Mouse (Mus musculus) hindbrain, embryonic 16.5 days (tissue): ENCODE measurements around the gene Grin2a. TPM values are rescaled to one million over a fixed set of nuclear protein-coding genes. Genes with fewer than 3 reads are reported as not detected.
"Not testable (repeated sequence)": the region's sequence is repeated elsewhere in the genome, so short reads cannot be mapped to it uniquely, and the experiment has no call there.

Source experiments
- ATAC-seq: fragments of 200-750 bp; cut with Nextera tagmentation; 2 replicates; pipeline ENCODE4 v1.8.0; 2017; ENCODE audit warnings: moderate TSS enrichment, moderate library complexity
- H3K27ac ChIP-seq: fragments of 300-500 bp; sonication (generic); 2 replicates; pipeline ENCODE4 v1.5.1; 2014; ENCODE audit warnings: low read depth, mild to moderate bottlenecking, control low read depth, low read length, moderate library complexity
- H3K27me3 ChIP-seq: fragments of 300-500 bp; sonication (generic); replicated peaks from 2 replicates; pipeline ENCODE4 v1.6.1; 2014; ENCODE audit warnings: low read length; ENCODE audit not compliant: control insufficient read depth, insufficient read depth
- H3K36me3 ChIP-seq: fragments of 300-500 bp; sonication (generic); 2 replicates; pipeline ENCODE4 v1.6.1; 2014; ENCODE audit warnings: mild to moderate bottlenecking, low read length, moderate library complexity, mixed read lengths; ENCODE audit not compliant: control insufficient read depth, insufficient read depth
- H3K4me1 ChIP-seq: fragments of 300-500 bp; sonication (generic); 2 replicates; pipeline ENCODE4 v1.6.1; 2014; ENCODE audit warnings: low read depth, low read length; ENCODE audit not compliant: control insufficient read depth, insufficient read depth
- H3K4me2 ChIP-seq: fragments of 300-500 bp; sonication (generic); 2 replicates; pipeline ENCODE4 v1.6.1; 2014; ENCODE audit warnings: mild to moderate bottlenecking, low read length, control low read depth, moderate library complexity
- H3K4me3 ChIP-seq: fragments of 300-500 bp; sonication (generic); 2 replicates; pipeline ENCODE4 v1.5.1; 2014; ENCODE audit warnings: mild to moderate bottlenecking, low read length, control low read depth, moderate library complexity
- H3K9ac ChIP-seq: fragments of 300-500 bp; sonication (generic); 2 replicates; pipeline ENCODE4 v1.6.1; 2014; ENCODE audit warnings: low read depth, mild to moderate bottlenecking, control low read depth, low read length, moderate library complexity
- H3K9me3 ChIP-seq: fragments of 300-500 bp; sonication (generic); 2 replicates; pipeline ENCODE4 v1.6.1; 2014; ENCODE audit warnings: mild to moderate bottlenecking, low read length, moderate library complexity; ENCODE audit not compliant: control insufficient read depth
- WGBS: fragments of 180-500 bp; shearing (Covaris S2); extraction: QIAGEN DNeasy Blood & Tissue Kit; methylation state at CpG from one replicate; pipeline ENCODE4 v1.1.7; 2014; 5-methylcytosine and 5-hydroxymethylcytosine counted together
- polyA plus RNA-seq: library from polyadenylated mRNA; unstranded; fragments of >200 nt; fragmentation: Nextera tagmentation; extraction: Ambion mirVana; gene quantifications from 2 replicates; pipeline ENCODE4 v1.2.1, GENCODE M21; 2015

Grin2a gene
- polyA plus RNA-seq, 1 experiment from 2014 or later, result 9.7 TPM

DNA sequence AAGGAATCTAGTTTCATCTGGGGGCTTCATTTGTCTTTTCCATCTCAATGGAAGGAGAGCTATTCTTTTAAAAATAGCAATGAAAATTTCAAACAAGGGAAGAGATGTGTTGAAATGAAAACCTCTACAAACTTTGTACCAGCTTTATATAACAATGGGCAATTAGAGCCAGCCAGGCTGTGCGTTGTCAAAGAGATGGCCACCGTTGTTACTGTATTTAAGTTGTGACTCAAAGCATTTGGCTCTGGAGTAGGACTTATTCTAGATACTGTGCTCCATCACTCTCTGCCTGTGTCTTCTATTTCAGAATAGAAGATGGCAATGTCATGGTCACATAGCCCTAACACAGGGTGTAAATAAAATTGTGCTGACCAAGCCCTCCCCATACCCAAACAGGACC is 371.0 kb downstream of the Grin2a start:
- ATAC-seq, result no peak
- H3K4me2 ChIP-seq, result no peak overlapping the region
- 85% methylated on average over 2 of the region's 2 CpGs for WGBS
- H3K36me3 ChIP-seq, result no peaks in the 10 kb centered on the region
- no peaks in the 10 kb centered on the region for H3K9me3 ChIP-seq
- H3K27ac ChIP-seq, result no peak overlapping the region
- H3K4me3 ChIP-seq, result no peak overlapping the region
- H3K4me1 ChIP-seq, result no peaks in the 10 kb centered on the region
- H3K9ac ChIP-seq, result no peak overlapping the region
- H3K27me3 ChIP-seq, result no peaks in the 10 kb centered on the region

DNA sequence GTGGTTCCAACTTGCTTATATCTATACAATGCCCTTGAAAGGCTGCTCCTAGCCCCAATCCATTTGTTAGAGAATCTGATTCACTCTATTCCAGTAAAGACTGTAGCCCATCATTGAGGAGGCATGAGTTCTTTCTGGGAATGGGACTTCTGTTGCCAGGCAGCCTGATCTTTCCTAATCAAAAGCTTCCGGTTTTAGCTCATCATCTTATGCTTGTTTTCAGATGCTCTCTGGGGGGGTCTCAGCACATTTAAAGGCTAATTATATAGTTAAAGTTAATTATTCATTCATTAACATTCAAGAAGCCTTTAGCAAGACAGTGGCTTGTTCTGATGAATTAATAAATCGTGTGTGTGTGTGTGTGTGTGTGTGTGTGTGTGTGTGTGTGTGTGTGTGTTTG is 377.2 kb downstream of the Grin2a start:
- no peak overlapping the region for H3K27ac ChIP-seq
- 42% methylated on average over 2 of the region's 2 CpGs for WGBS
- H3K27me3 ChIP-seq, result no peaks in the 10 kb centered on the region
- H3K36me3 ChIP-seq, result no peaks in the 10 kb centered on the region
- no peaks in the 10 kb centered on the region for H3K4me1 ChIP-seq
- no peak overlapping the region for H3K4me3 ChIP-seq
- no peaks in the 10 kb centered on the region for H3K9me3 ChIP-seq
- no peak overlapping the region for H3K4me2 ChIP-seq
- no peak overlapping the region for H3K9ac ChIP-seq
- ATAC-seq, result no peak

DNA sequence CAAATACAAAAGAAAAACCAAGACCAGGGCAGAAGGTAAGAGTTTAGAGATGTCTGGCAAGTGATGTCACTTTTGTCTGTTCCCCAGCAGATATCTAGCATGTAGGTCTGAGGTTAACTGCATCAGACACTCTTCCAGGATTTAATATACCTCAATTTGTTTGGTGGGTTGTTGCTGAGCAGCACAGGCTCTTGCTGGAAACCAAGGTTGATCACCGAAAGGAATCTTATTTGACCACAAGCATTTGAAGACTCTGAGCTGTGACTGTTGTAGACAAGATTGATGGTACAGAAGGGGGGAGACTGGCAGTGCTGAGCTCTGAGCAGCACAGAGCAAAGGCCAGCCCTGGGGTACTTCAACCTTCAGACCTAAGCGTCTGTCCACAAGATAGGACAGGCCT is 378.1 kb downstream of the Grin2a start:
- ATAC-seq, result no peak
- no peaks in the 10 kb centered on the region for H3K36me3 ChIP-seq

DNA sequence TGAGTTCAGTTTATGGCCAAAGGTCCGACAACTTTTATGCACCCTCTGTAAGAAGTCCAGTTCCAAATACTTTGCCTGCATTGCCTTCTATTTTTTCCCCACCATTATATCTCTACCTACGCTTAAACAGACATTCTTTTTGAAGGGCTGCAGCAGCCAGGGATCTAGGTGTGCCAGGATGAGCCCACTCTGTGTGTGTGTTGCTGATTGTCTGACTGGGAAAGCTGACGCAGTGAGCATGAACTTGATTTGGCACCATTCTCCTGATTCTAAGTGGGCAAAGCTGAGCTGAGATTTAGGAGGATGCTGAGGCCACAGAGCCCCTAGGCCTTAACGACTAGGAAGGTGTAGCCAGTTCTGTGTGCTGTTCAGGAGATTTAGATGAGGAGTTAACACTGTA is 378.6 kb downstream of the Grin2a start:
- no peak for ATAC-seq
- H3K9ac ChIP-seq, result no peak overlapping the region

More for the DNA sequence above, 378.1 kb downstream of the Grin2a start:
- no peak overlapping the region for H3K4me2 ChIP-seq
- H3K9me3 ChIP-seq, result no peaks in the 10 kb centered on the region
- H3K4me3 ChIP-seq, result no peak overlapping the region
- H3K4me1 ChIP-seq, result no peaks in the 10 kb centered on the region
- H3K27ac ChIP-seq, result no peak overlapping the region
- WGBS, result 86% methylated on average over 2 of the region's 2 CpGs
- no peak overlapping the region for H3K9ac ChIP-seq
- H3K27me3 ChIP-seq, result no peaks in the 10 kb centered on the region

DNA sequence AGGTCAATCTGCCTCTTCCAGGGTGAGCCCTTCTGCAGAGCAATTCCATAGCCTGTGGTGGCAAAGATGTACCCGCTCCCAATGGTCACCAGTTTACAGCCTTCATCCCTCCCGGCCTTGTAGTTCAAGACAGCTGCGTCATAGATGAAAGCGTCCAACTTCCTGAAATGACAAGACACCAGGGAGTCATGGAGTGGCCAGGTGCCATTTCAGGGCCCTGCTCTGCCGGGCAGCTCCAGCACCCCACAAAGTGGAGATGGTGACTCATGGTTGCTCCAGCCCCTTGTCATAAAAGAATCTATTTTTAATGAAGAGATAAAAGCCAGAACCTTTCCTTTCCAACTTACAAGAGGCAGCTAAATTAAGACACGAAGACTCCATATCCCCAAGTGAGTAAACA is 382.8 kb downstream of the Grin2a start:
- not testable (repeated sequence) for ATAC-seq, H3K27me3 ChIP-seq, H3K36me3 ChIP-seq, H3K27ac ChIP-seq, H3K9ac ChIP-seq, H3K4me2 ChIP-seq, H3K4me3 ChIP-seq, H3K9me3 ChIP-seq, H3K4me1 ChIP-seq
- WGBS, result 80% methylated on average over 5 of the region's 6 CpGs

More for the DNA sequence above, 378.6 kb downstream of the Grin2a start:
- Histone ChIP-seq H3K4me1 (no peaks in the 10 kb centered on the region), H3K36me3 (no peaks in the 10 kb centered on the region), H3K27me3 (no peaks in the 10 kb centered on the region), H3K9me3 (no peaks in the 10 kb centered on the region), H3K27ac (no peak overlapping the region), H3K4me2 (no peak overlapping the region), H3K4me3 (no peak overlapping the region)
- WGBS, result 83% methylated on average over 4 of the region's 4 CpGs

DNA sequence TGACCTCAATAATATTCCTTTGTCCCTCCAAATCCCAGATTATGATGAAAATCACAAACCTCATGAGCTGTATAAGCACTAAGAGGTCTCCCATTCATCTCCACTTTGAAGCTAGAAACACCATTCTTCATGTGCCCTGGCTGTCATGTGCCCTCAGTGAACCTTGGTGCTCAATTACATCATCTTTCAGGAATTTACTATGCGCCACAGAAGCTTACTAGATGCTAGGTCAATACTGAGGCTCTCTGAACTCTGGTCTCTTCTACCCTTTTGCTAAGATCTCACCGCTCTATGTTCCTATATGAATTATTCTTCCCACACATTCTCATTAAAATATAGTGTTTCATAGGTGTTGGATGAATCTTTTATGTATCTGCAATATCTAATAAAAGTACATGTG is 387.9 kb downstream of the Grin2a start:
- WGBS, result 85% methylated on average over 2 of the region's 2 CpGs
- ATAC-seq, result no peak
- Histone ChIP-seq H3K27me3 (no peaks in the 10 kb centered on the region), H3K9me3 (no peaks in the 10 kb centered on the region), H3K4me2 (no peak overlapping the region), H3K4me1 (no peaks in the 10 kb centered on the region), H3K4me3 (no peak overlapping the region), H3K27ac (no peak overlapping the region), H3K36me3 (no peaks in the 10 kb centered on the region), H3K9ac (no peak overlapping the region)

DNA sequence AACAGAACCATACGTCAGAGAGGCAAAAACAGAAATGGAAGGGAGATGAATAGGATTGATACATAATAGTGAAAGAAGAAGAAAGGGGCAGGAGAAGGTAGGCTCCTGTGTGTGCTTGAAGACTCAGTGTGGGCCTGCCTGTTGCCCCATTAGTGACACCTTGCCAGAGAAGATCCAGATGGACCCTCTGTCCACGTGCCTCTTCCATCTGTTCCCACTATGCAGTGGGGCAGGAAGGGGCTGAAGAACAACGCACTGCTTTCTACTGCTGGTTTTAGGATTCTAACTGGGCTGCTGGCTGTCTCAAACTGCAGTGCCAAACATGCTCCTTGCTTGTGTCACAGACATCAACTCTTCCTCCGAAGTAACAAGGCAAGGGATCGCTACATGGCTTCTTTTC is 391.4 kb downstream of the Grin2a start:
- WGBS, result 94% methylated on average over 5 of the region's 5 CpGs
- Histone ChIP-seq H3K27me3 (no peaks in the 10 kb centered on the region), H3K4me3 (no peak overlapping the region), H3K9ac (no peak overlapping the region), H3K9me3 (no peaks in the 10 kb centered on the region), H3K4me1 (no peaks in the 10 kb centered on the region), H3K27ac (no peak overlapping the region), H3K4me2 (no peak overlapping the region), H3K36me3 (no peaks in the 10 kb centered on the region)
- no peak for ATAC-seq

DNA sequence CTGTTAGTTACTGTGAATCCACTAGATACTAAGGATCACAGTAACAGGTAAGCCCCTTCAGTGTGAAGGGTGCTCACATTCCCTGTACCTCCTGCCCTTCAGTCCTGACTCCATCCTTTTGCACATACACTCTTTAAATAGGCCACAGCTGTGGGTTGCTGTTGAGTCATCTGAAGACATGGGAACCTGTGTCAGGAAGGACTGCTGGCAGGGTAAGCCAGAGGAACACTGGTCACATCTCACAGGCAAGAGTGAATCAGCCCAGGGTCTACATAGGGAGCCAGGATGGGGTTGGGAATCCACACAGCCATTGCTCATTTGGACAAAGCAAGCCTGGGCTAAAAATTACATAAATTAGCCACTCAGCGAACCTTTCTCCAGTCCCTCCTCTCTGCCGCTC is 392.8 kb downstream of the Grin2a start:
- WGBS, result 90% methylated on average over 2 of the region's 2 CpGs
- Histone ChIP-seq H3K9me3 (no peaks in the 10 kb centered on the region), H3K27ac (no peak overlapping the region), H3K4me3 (no peak overlapping the region), H3K9ac (no peak overlapping the region), H3K4me1 (no peaks in the 10 kb centered on the region), H3K4me2 (no peak overlapping the region), H3K36me3 (no peaks in the 10 kb centered on the region), H3K27me3 (no peaks in the 10 kb centered on the region)
- ATAC-seq, result no peak

DNA sequence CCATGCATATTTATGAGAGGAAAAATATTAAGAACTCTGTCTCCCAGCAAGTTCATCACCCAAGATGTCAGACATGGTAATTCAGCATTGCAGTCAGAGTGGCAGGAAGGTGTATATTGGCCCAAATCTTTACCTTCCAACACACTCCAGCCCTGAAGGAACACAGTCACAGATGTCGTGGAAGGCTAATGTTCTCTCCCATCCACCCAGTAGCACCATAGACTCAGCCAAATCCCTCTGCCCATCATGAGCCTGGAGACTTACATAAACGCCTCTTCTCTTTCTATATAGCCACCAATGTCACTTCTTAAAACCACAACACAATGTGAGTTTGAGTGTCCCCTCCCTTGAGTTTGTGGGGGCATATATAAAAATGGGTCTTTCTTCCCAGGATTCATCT is 406.2 kb downstream of the Grin2a start:
- no peak overlapping the region for H3K4me2 ChIP-seq
- H3K4me1 ChIP-seq, result no peaks in the 10 kb centered on the region
- H3K27ac ChIP-seq, result no peak overlapping the region
- no peak overlapping the region for H3K4me3 ChIP-seq
- ATAC-seq, result no peak
- H3K27me3 ChIP-seq, result no peaks in the 10 kb centered on the region
- no peaks in the 10 kb centered on the region for H3K36me3 ChIP-seq
- H3K9me3 ChIP-seq, result no peaks in the 10 kb centered on the region
- no peak overlapping the region for H3K9ac ChIP-seq
- 87% methylated on average over 2 of the region's 2 CpGs for WGBS

DNA sequence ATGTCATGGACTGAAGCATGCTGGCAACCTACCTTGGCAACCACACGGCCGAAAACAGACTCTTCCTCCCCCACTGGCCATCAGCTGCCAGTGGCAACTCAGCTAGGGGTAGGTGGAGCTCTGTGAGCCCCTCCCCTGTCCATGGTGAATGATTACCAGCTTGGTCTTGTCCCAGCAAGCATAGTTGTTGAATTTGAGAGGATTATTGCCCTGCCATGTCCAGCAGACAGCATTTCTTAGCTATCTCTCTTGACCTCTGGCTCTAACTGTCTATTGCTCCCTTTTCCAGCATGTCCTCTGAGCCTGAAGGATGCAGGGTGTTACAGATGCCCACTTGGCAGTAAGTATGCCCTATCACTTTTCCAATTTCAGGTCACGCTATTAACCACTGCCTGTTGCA is 406.9 kb downstream of the Grin2a start:
- 79% methylated on average over 3 of the region's 3 CpGs for WGBS
- Histone ChIP-seq H3K4me3 (no peak overlapping the region), H3K4me2 (no peak overlapping the region), H3K36me3 (no peaks in the 10 kb centered on the region), H3K27me3 (no peaks in the 10 kb centered on the region), H3K27ac (no peak overlapping the region), H3K9me3 (no peaks in the 10 kb centered on the region), H3K4me1 (no peaks in the 10 kb centered on the region), H3K9ac (no peak overlapping the region)
- ATAC-seq, result no peak
